Mouse (Mus musculus): ENCODE measurements around the gene Nudcd2. TPM values are rescaled to one million over a fixed set of nuclear protein-coding genes. Genes with fewer than 3 reads are reported as not detected.

Nudcd2 gene
- total RNA-seq, 2 experiments from 2014 or later: 20.4 to 22.1 TPM

GRCm38 (mm10) chr11:40755109-40755627, 21.7 kb downstream of the Nudcd2 start, which contains the start of gene Ccng1:
Gene Ccng1, minus strand, starts transcription at chr11:40755311.
- DNase-seq: peak; percentile 89 to 91

DNA sequence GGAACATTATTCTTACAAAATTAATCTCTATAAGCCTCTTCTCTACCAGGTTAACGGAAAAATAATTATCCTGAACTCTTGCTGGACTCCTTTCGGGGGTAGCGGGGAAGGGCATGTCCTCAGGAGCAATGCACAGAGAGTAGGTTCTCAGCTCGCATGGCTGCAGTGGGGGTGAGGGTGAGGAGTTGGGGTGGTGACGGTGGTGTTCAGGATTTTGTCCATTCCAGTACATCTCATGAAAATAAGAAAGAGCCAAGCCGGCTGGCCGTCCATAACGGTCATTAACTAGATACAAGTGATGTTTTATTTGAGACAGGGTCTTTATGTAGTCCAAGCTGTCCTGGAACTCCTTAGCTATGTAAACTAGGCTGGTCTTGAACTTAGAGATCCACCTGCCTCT, 22.5 kb downstream of the Nudcd2 start:
- no peak for DNase-seq

- DNase-seq: no peak
Measured at GRCm38 (mm10) chr11:40759896-40760295, 26.4 kb downstream of the Nudcd2 start.

GRCm38 (mm10) chr11:40763395-40763794, 29.9 kb downstream of the Nudcd2 start:
- no peak for DNase-seq

DNA sequence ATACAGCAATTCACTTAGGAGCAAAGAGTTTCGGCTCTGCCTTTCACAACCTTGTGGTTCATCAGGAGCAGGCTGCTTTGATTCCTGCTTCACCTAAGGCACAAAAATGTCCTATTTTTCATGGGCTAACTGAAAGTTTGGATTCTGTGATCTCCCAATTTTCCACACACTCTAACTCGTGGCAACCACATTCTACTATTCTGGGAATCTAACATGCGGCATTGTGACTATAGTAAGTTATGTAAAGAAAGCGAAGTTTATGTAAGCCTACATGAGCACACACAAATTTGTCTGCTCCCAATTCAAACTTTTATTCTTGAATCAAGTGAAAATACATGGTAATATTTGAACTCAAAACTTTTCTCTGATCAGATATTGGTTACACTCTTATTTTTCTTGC, 31.2 kb downstream of the Nudcd2 start:
- DNase-seq: no peak

DNA sequence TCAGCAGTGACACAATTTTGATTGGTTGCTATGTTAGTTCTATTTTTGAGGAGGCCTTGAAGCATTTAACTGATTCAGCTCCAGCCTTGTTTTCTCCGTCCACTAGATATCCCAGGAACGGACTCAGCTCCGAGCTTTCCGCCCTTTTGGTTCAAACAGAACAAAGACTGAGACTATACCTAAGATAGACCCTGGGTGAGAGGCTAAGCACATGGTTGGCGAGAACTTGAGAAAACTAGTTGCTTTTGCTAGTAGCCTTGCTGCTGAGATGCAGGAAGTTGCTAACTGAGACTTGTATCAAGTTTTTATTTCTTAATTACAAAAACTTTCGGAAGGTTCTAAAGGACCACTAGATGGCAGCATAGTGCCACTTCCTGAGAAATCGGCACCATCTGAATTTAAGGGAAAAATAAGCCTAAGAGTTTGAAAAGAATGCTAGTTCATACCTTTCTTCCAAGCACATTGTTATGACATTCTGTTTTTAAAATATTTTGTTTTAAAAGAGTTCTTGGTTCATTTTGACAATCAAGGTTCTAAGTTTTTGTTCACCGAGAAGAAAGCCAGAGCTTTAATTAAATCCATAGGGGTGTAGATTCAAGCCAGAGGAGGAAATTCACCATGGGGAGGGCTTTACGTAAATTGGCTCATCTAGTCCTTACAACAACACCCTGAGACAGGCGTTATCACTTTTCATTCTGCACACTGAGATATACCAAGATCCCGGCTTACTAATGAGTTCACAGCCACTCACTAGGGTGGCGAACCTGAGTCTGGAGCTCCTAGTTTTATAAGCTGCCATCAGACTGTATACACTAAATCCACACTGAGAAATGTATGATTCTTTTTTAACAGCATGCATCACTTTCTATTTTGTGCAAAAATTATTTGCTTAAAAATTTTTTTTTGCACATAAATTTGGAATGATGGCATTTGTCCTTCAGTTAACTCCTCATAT, 42.1 kb downstream of the Nudcd2 start:
- DNase-seq: no peak

DNA sequence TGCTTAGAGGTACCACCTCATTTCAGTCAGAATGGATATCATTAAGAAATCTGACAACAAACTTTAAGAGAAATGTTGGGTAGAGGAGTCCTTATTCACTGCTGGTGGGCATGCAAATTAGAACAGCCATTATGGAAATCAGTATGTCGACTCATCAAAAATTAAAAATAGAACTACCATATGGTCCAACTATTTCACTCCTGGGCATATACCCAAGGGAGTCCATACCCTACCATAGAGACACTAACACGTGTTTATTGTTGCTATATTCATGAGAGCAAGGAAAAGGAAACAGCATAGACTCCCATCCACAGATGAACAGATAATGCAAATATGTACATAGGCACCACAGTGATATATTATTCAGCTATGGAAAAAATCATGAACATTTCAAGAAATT, 48.4 kb downstream of the Nudcd2 start:
- DNase-seq: no peak

- DNase-seq: no peak
Measured at GRCm38 (mm10) chr11:40783346-40783745, 49.9 kb downstream of the Nudcd2 start.

DNA sequence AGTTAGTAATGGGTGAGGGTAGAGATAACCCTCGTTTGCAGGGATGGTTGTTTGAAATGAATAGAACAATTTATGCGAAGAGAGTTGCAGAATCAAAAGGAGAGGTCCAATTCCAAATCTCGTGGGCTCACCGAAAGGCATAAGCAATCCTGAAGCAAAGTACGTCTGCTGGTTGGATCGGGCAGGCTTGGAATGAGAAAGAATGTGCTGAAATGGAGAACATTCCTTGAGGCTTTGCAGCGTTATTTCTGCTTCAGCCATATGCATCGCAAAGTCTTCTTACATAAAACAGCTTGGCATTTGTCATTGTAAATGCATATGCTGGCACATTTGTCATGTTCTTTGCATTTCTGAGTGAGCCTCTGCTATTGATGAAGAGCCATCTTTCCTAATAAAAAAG, 50.9 kb downstream of the Nudcd2 start:
- no peak for DNase-seq

DNA sequence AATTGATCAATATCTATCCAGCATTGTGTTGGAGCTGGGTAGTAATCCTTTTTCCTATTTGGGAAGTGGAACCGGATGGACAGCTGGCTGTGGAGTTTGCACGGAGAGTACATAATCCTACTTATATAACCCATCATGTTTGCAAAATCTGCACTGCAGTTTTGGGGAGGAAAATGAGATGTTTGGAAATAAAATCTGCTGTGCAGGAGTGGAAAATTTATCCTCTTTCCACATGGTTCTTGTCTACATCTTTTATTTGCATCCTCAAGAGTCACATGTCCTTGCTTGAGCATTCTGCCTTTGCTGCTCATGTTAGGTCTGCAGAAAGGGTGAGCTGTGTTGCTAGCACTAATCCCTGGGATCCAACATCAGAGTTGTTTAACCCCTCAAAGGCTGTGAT, 53.4 kb downstream of the Nudcd2 start:
- peak; percentile 29 to 46 for DNase-seq

Other genes starting within 250 kb of the Nudcd2 start
- 100 to 1,000 TPM; 120 to 130 TPM for gene Mat2b, start 38.5 kb upstream of the Nudcd2 start, total RNA-seq (2021)
- under 1 TPM; 0.30 to 0.61 TPM for gene Hmmr, start 245 bp upstream of the Nudcd2 start, total RNA-seq (2021)
- 10 to 100 TPM; 66.6 to 70.5 TPM for gene Ccng1, start 21.6 kb downstream of the Nudcd2 start, total RNA-seq (2021)

Measured in layer of hippocampus, postnatal 36 days (tissue).